Mouse (Mus musculus): ENCODE measurements at regions not wholly inside any gene's neighbourhood (a gene's known extent, or its start where the extent isn't known, plus 50 kb on each side); places are given as distances from the start of the nearest gene placed in this dataset.

GRCm38 (mm10) chr5:118966901-118967300 is 406.4 kb downstream of the Med13l start:
- H3K27ac ChIP-seq (ENCODE audit: control insufficient read depth, insufficient read depth, low read depth, low read length), result no peak overlapping the region
- no peak for TF ChIP-seq POLR2A (IDR thresholded peaks at IDR 0.05; ENCODE audit: control insufficient read depth, low read depth, low read length)
- no peak for TF ChIP-seq CTCF (IDR thresholded peaks at IDR 0.05; ENCODE audit: control insufficient read depth, insufficient read depth, insufficient replicate concordance, low read depth, low read length)
- no peak overlapping the region for H3K4me3 ChIP-seq (ENCODE audit: control insufficient read depth, low read depth, low read length)
- no peaks in the 10 kb centered on the region for H3K27me3 ChIP-seq (ENCODE audit: control insufficient read depth, insufficient read depth, low read length)
- H3K4me1 ChIP-seq (ENCODE audit: control insufficient read depth, insufficient read depth, low read length), result no peaks in the 10 kb centered on the region
- H3K36me3 ChIP-seq (ENCODE audit: control insufficient read depth, insufficient read depth, low read length), result no peaks in the 10 kb centered on the region

GRCm38 (mm10) chr5:118967718-118968117 is 407.2 kb downstream of the Med13l start:
- no peaks in the 10 kb centered on the region for H3K4me1 ChIP-seq (ENCODE audit: control insufficient read depth, insufficient read depth, low read length)
- no peaks in the 10 kb centered on the region for H3K27me3 ChIP-seq (ENCODE audit: control insufficient read depth, insufficient read depth, low read length)
- H3K36me3 ChIP-seq (ENCODE audit: control insufficient read depth, insufficient read depth, low read length), result no peaks in the 10 kb centered on the region
- no peak overlapping the region for H3K27ac ChIP-seq (ENCODE audit: control insufficient read depth, insufficient read depth, low read depth, low read length)
- H3K4me3 ChIP-seq (ENCODE audit: control insufficient read depth, low read depth, low read length), result no peak overlapping the region
- no peak for TF ChIP-seq POLR2A (IDR thresholded peaks at IDR 0.05; ENCODE audit: control insufficient read depth, low read depth, low read length)
- TF ChIP-seq CTCF (IDR thresholded peaks at IDR 0.05; ENCODE audit: control insufficient read depth, insufficient read depth, insufficient replicate concordance, low read depth, low read length), result no peak

GRCm38 (mm10) chr5:118975147-118975546 is 414.7 kb downstream of the Med13l start:
- Histone ChIP-seq H3K36me3 (ENCODE audit: control insufficient read depth, insufficient read depth, low read length) (no peaks in the 10 kb centered on the region), H3K27me3 (ENCODE audit: control insufficient read depth, insufficient read depth, low read length) (no peaks in the 10 kb centered on the region)

GRCm38 (mm10) chr5:118978921-118979630 is 418.6 kb downstream of the Med13l start:
- H3K27me3 ChIP-seq (ENCODE audit: control insufficient read depth, insufficient read depth, low read length), result peaks cover 4% of the 10 kb centered on the region; the same call in 1 of the 2 replicates
- peaks cover 6% of the 10 kb centered on the region for H3K4me1 ChIP-seq (ENCODE audit: control insufficient read depth, insufficient read depth, low read length)
- H3K27ac ChIP-seq (ENCODE audit: control insufficient read depth, insufficient read depth, low read depth, low read length), result no peak overlapping the region
- TF ChIP-seq POLR2A (IDR thresholded peaks at IDR 0.05; ENCODE audit: control insufficient read depth, low read depth, low read length), result no peak
- TF ChIP-seq CTCF (IDR thresholded peaks at IDR 0.05; ENCODE audit: control insufficient read depth, insufficient read depth, insufficient replicate concordance, low read depth, low read length), result no peak
- H3K4me3 ChIP-seq (ENCODE audit: control insufficient read depth, low read depth, low read length), result no peak overlapping the region
- H3K36me3 ChIP-seq (ENCODE audit: control insufficient read depth, insufficient read depth, low read length), result no peaks in the 10 kb centered on the region

More at GRCm38 (mm10) chr5:118975147-118975546, 414.7 kb downstream of the Med13l start:
- no peaks in the 10 kb centered on the region for H3K4me1 ChIP-seq (ENCODE audit: control insufficient read depth, insufficient read depth, low read length)
- no peak overlapping the region for H3K4me3 ChIP-seq (ENCODE audit: control insufficient read depth, low read depth, low read length)
- no peak overlapping the region for H3K27ac ChIP-seq (ENCODE audit: control insufficient read depth, insufficient read depth, low read depth, low read length)
- TF ChIP-seq POLR2A (IDR thresholded peaks at IDR 0.05; ENCODE audit: control insufficient read depth, low read depth, low read length) (no peak), CTCF (IDR thresholded peaks at IDR 0.05; ENCODE audit: control insufficient read depth, insufficient read depth, insufficient replicate concordance, low read depth, low read length) (no peak)

- no peak overlapping the region for H3K27ac ChIP-seq (ENCODE audit: control insufficient read depth, insufficient read depth, low read depth, low read length)
- peaks cover 4% of the 10 kb centered on the region; the same call in 1 of the 2 replicates for H3K27me3 ChIP-seq (ENCODE audit: control insufficient read depth, insufficient read depth, low read length)
- peaks cover 6% of the 10 kb centered on the region for H3K4me1 ChIP-seq (ENCODE audit: control insufficient read depth, insufficient read depth, low read length)
- TF ChIP-seq CTCF (IDR thresholded peaks at IDR 0.05; ENCODE audit: control insufficient read depth, insufficient read depth, insufficient replicate concordance, low read depth, low read length), result no peak
- no peak for TF ChIP-seq POLR2A (IDR thresholded peaks at IDR 0.05; ENCODE audit: control insufficient read depth, low read depth, low read length)
- H3K4me3 ChIP-seq (ENCODE audit: control insufficient read depth, low read depth, low read length), result peak overlapping the region; percentile 65
- no peaks in the 10 kb centered on the region for H3K36me3 ChIP-seq (ENCODE audit: control insufficient read depth, insufficient read depth, low read length)
Observed at GRCm38 (mm10) chr5:118981046-118981445, 420.6 kb downstream of the Med13l start.

GRCm38 (mm10) chr5:118984251-118984650 is 423.8 kb downstream of the Med13l start:
- Histone ChIP-seq H3K27me3 (ENCODE audit: control insufficient read depth, insufficient read depth, low read length) (peaks cover 4% of the 10 kb centered on the region; the same call in 1 of the 2 replicates), H3K4me3 (ENCODE audit: control insufficient read depth, low read depth, low read length) (no peak overlapping the region), H3K27ac (ENCODE audit: control insufficient read depth, insufficient read depth, low read depth, low read length) (no peak overlapping the region), H3K36me3 (ENCODE audit: control insufficient read depth, insufficient read depth, low read length) (no peaks in the 10 kb centered on the region), H3K4me1 (ENCODE audit: control insufficient read depth, insufficient read depth, low read length) (peaks cover 6% of the 10 kb centered on the region)
- TF ChIP-seq CTCF (IDR thresholded peaks at IDR 0.05; ENCODE audit: control insufficient read depth, insufficient read depth, insufficient replicate concordance, low read depth, low read length) (no peak), POLR2A (IDR thresholded peaks at IDR 0.05; ENCODE audit: control insufficient read depth, low read depth, low read length) (no peak)

GRCm38 (mm10) chr5:118984797-118985408 is 424.4 kb downstream of the Med13l start:
- Histone ChIP-seq H3K36me3 (ENCODE audit: control insufficient read depth, insufficient read depth, low read length) (no peaks in the 10 kb centered on the region), H3K4me3 (ENCODE audit: control insufficient read depth, low read depth, low read length) (no peak overlapping the region), H3K27ac (ENCODE audit: control insufficient read depth, insufficient read depth, low read depth, low read length) (no peak overlapping the region), H3K4me1 (ENCODE audit: control insufficient read depth, insufficient read depth, low read length) (peaks cover 6% of the 10 kb centered on the region), H3K27me3 (ENCODE audit: control insufficient read depth, insufficient read depth, low read length) (peaks cover 4% of the 10 kb centered on the region; the same call in 1 of the 2 replicates)
- TF ChIP-seq CTCF (IDR thresholded peaks at IDR 0.05; ENCODE audit: control insufficient read depth, insufficient read depth, insufficient replicate concordance, low read depth, low read length) (no peak), POLR2A (IDR thresholded peaks at IDR 0.05; ENCODE audit: control insufficient read depth, low read depth, low read length) (no peak)
